8 mouse cellular contexts compared by ENCODE assay signal in genomic region chrX:12761626-12762333, GRCm38 (mm10). TPM values are rescaled to one million over a fixed set of nuclear protein-coding genes. Genes with fewer than 3 reads are reported as not detected.
A peak's percentile ranks its signal among the peaks of the same experiment; 100 is the strongest.
DNase-seq lines count a peak whose midpoint lies in the region; ATAC-seq and TF ChIP-seq lines count a peak whose summit lies in the region.

Med14 (minus strand) TSS chrX:12762073.

- TF ChIP-seq CTCF in heart, postnatal 0 days (IDR thresholded peaks at IDR 0.05; ENCODE audit: low read depth): peak; percentile 21; the same call in 1 of the 2 replicates
- TF ChIP-seq CTCF in stomach, postnatal 0 days (IDR thresholded peaks at IDR 0.05; ENCODE audit: low read depth): peak; percentile 58

- peak within 1 kb of the TSS; percentile 61 for H3K4me3 ChIP-seq in forebrain, embryonic 13.5 days
- peak within 1 kb of the TSS; percentile 85 for H3K4me3 ChIP-seq in heart, postnatal 0 days (ENCODE audit: low read depth, low read length)
- H3K4me3 ChIP-seq in liver, embryonic 16.5 days (ENCODE audit: low read depth, low read length): peak within 1 kb of the TSS; percentile 76
- H3K4me3 ChIP-seq in neural tube, embryonic 12.5 days: peak within 1 kb of the TSS; percentile 64
- H3K4me3 ChIP-seq in stomach, postnatal 0 days (ENCODE audit: low read depth, low read length): peak within 1 kb of the TSS; percentile 63

- TF ChIP-seq EP300 in heart, postnatal 0 days (IDR thresholded peaks at IDR 0.05; ENCODE audit: low read depth): no peak; the same call in 1 of the 2 replicates
- no peak for TF ChIP-seq EP300 in stomach, postnatal 0 days (optimal IDR thresholded peaks at IDR 0.05)

- H3K27me3 ChIP-seq in forebrain, embryonic 13.5 days: peaks cover 4% of the 10 kb centered on the region; the same call in 1 of the 2 replicates
- no peaks in the 10 kb centered on the region; the same call in 1 of the 2 replicates for H3K27me3 ChIP-seq in heart, postnatal 0 days (ENCODE audit: control insufficient read depth, insufficient read depth, low read length)
- peaks cover 6% of the 10 kb centered on the region; the same call in 1 of the 2 replicates for H3K27me3 ChIP-seq in liver, embryonic 16.5 days (ENCODE audit: control insufficient read depth, insufficient read depth, low read depth, low read length)
- H3K27me3 ChIP-seq in neural tube, embryonic 12.5 days (replicated peaks): 0 out of 2 replicates have a peak, but pooled peaks cover 2% of the 10 kb centered on the region
- H3K27me3 ChIP-seq in stomach, postnatal 0 days (ENCODE audit: control insufficient read depth, insufficient read depth, low read length): no peaks in the 10 kb centered on the region

- no peaks in the 10 kb centered on the region for H3K9me3 ChIP-seq in forebrain, embryonic 13.5 days (replicated peaks)
- no peaks in the 10 kb centered on the region for H3K9me3 ChIP-seq in heart, postnatal 0 days (replicated peaks; ENCODE audit: control insufficient read depth, low read length)
- H3K9me3 ChIP-seq in liver, embryonic 16.5 days (replicated peaks; ENCODE audit: control insufficient read depth, low read length): no peaks in the 10 kb centered on the region
- H3K9me3 ChIP-seq in neural tube, embryonic 12.5 days: no peaks in the 10 kb centered on the region
- H3K9me3 ChIP-seq in stomach, postnatal 0 days (ENCODE audit: control insufficient read depth, low read length): no peaks in the 10 kb centered on the region

- peak; percentile 96 for ATAC-seq in cerebellum, adult (ENCODE audit: insufficient number of reproducible peaks, low FRiP score, low TSS enrichment)
- peak; percentile 96 for ATAC-seq in forebrain, embryonic 13.5 days
- ATAC-seq in heart, postnatal 0 days (ENCODE audit: insufficient read depth, low read depth): peak; percentile 95
- ATAC-seq in liver, embryonic 16.5 days (ENCODE audit: low read depth): peak; percentile 96
- ATAC-seq in neural tube, embryonic 12.5 days (ENCODE audit: low FRiP score, low read depth): peak; percentile 97
- peak; percentile 99 for ATAC-seq in stomach, postnatal 0 days (ENCODE audit: low FRiP score, low TSS enrichment)

- peaks cover 10% of the 10 kb centered on the region for H3K4me1 ChIP-seq in forebrain, embryonic 13.5 days
- no peaks in the 10 kb centered on the region; the same call in 1 of the 2 replicates for H3K4me1 ChIP-seq in heart, postnatal 0 days (ENCODE audit: control insufficient read depth, insufficient read depth)
- H3K4me1 ChIP-seq in liver, embryonic 16.5 days (ENCODE audit: control insufficient read depth, low read depth, low read length): no peaks in the 10 kb centered on the region; the same call in none of the 2 replicates
- peaks cover 5% of the 10 kb centered on the region; the same call in 1 of the 2 replicates for H3K4me1 ChIP-seq in neural tube, embryonic 12.5 days
- H3K4me1 ChIP-seq in stomach, postnatal 0 days (replicated peaks; ENCODE audit: control insufficient read depth, insufficient read depth): no peaks in the 10 kb centered on the region

- peak; percentile 70 for DNase-seq in ES-CJ7 (ENCODE audit: low read depth, low spot score)
- DNase-seq in heart, postnatal 0 days (ENCODE audit: low spot score): peak; percentile 81
- DNase-seq in kidney, postnatal 4 days: peak; percentile 84 to 91
- peak; percentile 86 for DNase-seq in stomach, postnatal 0 days (ENCODE audit: low spot score)

- peak within 1 kb of the TSS; percentile 88 for H3K9ac ChIP-seq in forebrain, embryonic 13.5 days
- peak within 1 kb of the TSS; percentile 92 for H3K9ac ChIP-seq in heart, postnatal 0 days (replicated peaks; ENCODE audit: low read depth, low read length)
- H3K9ac ChIP-seq in liver, embryonic 16.5 days (ENCODE audit: low read depth, low read length): peak within 1 kb of the TSS; percentile 87
- peak within 1 kb of the TSS; percentile 80 for H3K9ac ChIP-seq in neural tube, embryonic 12.5 days
- peak within 1 kb of the TSS; percentile 72 for H3K9ac ChIP-seq in stomach, postnatal 0 days (ENCODE audit: low read length)

- H3K27ac ChIP-seq in forebrain, embryonic 13.5 days: peak within 1 kb of the TSS; percentile 94
- H3K27ac ChIP-seq in heart, postnatal 0 days (ENCODE audit: low read depth): peak within 1 kb of the TSS; percentile 99
- peak within 1 kb of the TSS; percentile 96 for H3K27ac ChIP-seq in liver, embryonic 16.5 days (ENCODE audit: low read length)
- H3K27ac ChIP-seq in neural tube, embryonic 12.5 days: peak within 1 kb of the TSS; percentile 87
- peak within 1 kb of the TSS; percentile 97 for H3K27ac ChIP-seq in stomach, postnatal 0 days (replicated peaks)

- no peaks in the 10 kb centered on the region for H3K36me3 ChIP-seq in forebrain, embryonic 13.5 days (ENCODE audit: poor library complexity, severe bottlenecking)
- H3K36me3 ChIP-seq in heart, postnatal 0 days (replicated peaks; ENCODE audit: control insufficient read depth, insufficient read depth, low read length): no peaks in the 10 kb centered on the region
- no peaks in the 10 kb centered on the region for H3K36me3 ChIP-seq in liver, embryonic 16.5 days (ENCODE audit: control insufficient read depth, insufficient read depth)
- no peaks in the 10 kb centered on the region for H3K36me3 ChIP-seq in neural tube, embryonic 12.5 days
- no peaks in the 10 kb centered on the region for H3K36me3 ChIP-seq in stomach, postnatal 0 days (ENCODE audit: control insufficient read depth, insufficient read depth, low read length)

- peak within 1 kb of the TSS; percentile 63 for H3K4me2 ChIP-seq in forebrain, embryonic 13.5 days
- H3K4me2 ChIP-seq in heart, postnatal 0 days (ENCODE audit: low read depth, low read length): peak within 1 kb of the TSS; percentile 67
- H3K4me2 ChIP-seq in liver, embryonic 16.5 days (ENCODE audit: low read depth, low read length): peak within 1 kb of the TSS; percentile 69
- H3K4me2 ChIP-seq in neural tube, embryonic 12.5 days (replicated peaks): peak within 1 kb of the TSS; percentile 59
- peak within 1 kb of the TSS; percentile 51 for H3K4me2 ChIP-seq in stomach, postnatal 0 days (replicated peaks; ENCODE audit: low read depth)

- 9% methylated on average over 23 of the region's 79 CpGs for WGBS in forebrain, embryonic 13.5 days
- WGBS in heart, postnatal 0 days: 7% methylated on average over 56 of the region's 79 CpGs
- WGBS in liver, embryonic 16.5 days (ENCODE audit: insufficient replicate concordance): 8% methylated on average over 61 of the region's 79 CpGs
- 11% methylated on average over 67 of the region's 79 CpGs for WGBS in neural tube, embryonic 12.5 days
- 9% methylated on average over 46 of the region's 79 CpGs for WGBS in stomach, postnatal 0 days

RNA-seq across cellular contexts. Expression of gene Med14, which starts in this region (rescaled TPM):
- polyA plus RNA-seq in forebrain, embryonic 13.5 days (2015; fragmentation: Nextera tagmentation; extraction: Ambion mirVana): 13.6 and 14.2 TPM in 2 replicates
- total RNA-seq in heart, postnatal 0 days (2014; rRNA removed; ENCODE audit: low replicate concordance): 40.1 and 41.9 TPM in 2 replicates
- polyA plus RNA-seq in heart, postnatal 0 days (2015; fragmentation: Nextera tagmentation; extraction: Ambion mirVana): 9.6 and 10.8 TPM in 2 replicates
- polyA plus RNA-seq in liver, embryonic 16.5 days (2015; fragmentation: Nextera tagmentation; extraction: Ambion mirVana): 3.9 and 4.4 TPM in 2 replicates
- 15.6 and 19.6 TPM in 2 replicates for polyA plus RNA-seq in neural tube, embryonic 12.5 days (2016; fragmentation: Nextera tagmentation; extraction: Ambion mirVana)
- 6.8 and 7.4 TPM in 2 replicates for polyA plus RNA-seq in stomach, postnatal 0 days (2015; fragmentation: Nextera tagmentation; extraction: Ambion mirVana)

Comparison
In these comparisons a context has a peak if more than half of its experiments do, and no peak if none do; other contexts are left out.
1. Peak in every context shown above with its lines: DNase-seq, ATAC-seq, H3K4me3 ChIP-seq and H3K27ac ChIP-seq.